Mouse (Mus musculus) spleen, adult 2 months (tissue): ENCODE results near the gene Cdan1.

ENCODE experiments used
- CTCF ChIP-seq: fragments of 200-500 bp; IDR thresholded peaks from 2 replicates; pipeline ENCODE4 v1.5.1; 2011; ENCODE audit warnings: mild to moderate bottlenecking, inconsistent platforms; ENCODE audit not compliant: insufficient read depth, insufficient read length, insufficient replicate concordance; ENCODE audit errors: extremely low read depth
- POLR2A ChIP-seq: fragments of 200-500 bp; IDR thresholded peaks from 2 replicates; pipeline ENCODE4 v1.6.1; 2011; ENCODE audit warnings: low read depth, low read length, inconsistent platforms

- TF ChIP-seq CTCF (no peak), POLR2A (no peak)
Observed at GRCm38 (mm10) chr2:120710948-120711347, 139.0 kb downstream of the Cdan1 start.
